Mouse (Mus musculus): Measurements from ENCODE around the gene Zbtb20. TPM values are rescaled to one million over a fixed set of nuclear protein-coding genes. Genes with fewer than 3 reads are reported as not detected.

Zbtb20 gene
- polyA plus RNA-seq, 1 experiment = 72.7 TPM

DNA sequence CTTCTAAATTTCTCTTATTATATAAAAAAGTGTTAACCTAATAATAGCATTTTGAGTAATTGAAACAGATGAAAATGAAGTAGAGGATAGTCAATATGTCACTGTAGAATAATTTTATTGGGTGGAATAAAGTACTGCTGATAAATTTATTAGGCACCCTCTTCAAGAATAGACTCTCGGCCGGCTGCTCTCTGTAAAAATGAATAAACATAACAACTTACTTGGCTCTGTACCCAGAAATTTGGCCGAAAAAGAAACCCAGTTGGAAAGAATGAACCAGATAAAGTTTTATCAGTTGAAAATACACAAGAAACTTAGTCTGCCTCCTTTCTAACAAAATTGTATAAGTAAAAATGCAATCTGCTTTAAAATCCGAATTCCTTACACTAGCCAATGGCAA, 527.2 kb downstream of the Zbtb20 start:
- WGBS = 71% methylated on average over 4 of the region's 4 CpGs
- H3K4me1 ChIP-seq (ENCODE audit: control insufficient read depth, insufficient read depth, low read length) = peaks cover 2% of the 10 kb centered on the region
- no peak overlapping the region for H3K27ac ChIP-seq (ENCODE audit: insufficient read depth, low read depth, low read length)
- TF ChIP-seq CTCF (IDR thresholded peaks at IDR 0.05; ENCODE audit: insufficient read depth, low read depth, low read length) (no peak), POLR2A (IDR thresholded peaks at IDR 0.05; ENCODE audit: insufficient read depth, low read depth, low read length) (no peak)
- H3K4me3 ChIP-seq (ENCODE audit: insufficient read depth, low read depth, low read length) = no peak overlapping the region

- no peak overlapping the region for H3K4me3 ChIP-seq (ENCODE audit: insufficient read depth, low read depth, low read length)
- H3K27ac ChIP-seq (ENCODE audit: insufficient read depth, low read depth, low read length) = no peak overlapping the region
- WGBS = 92% methylated on average over 3 of the region's 3 CpGs
- TF ChIP-seq CTCF (IDR thresholded peaks at IDR 0.05; ENCODE audit: insufficient read depth, low read depth, low read length) (no peak), POLR2A (IDR thresholded peaks at IDR 0.05; ENCODE audit: insufficient read depth, low read depth, low read length) (no peak)
- H3K4me1 ChIP-seq (ENCODE audit: control insufficient read depth, insufficient read depth, low read length) = peaks cover 2% of the 10 kb centered on the region
Observed at GRCm38 (mm10) chr16:43405089-43405488, 529.4 kb downstream of the Zbtb20 start.

DNA sequence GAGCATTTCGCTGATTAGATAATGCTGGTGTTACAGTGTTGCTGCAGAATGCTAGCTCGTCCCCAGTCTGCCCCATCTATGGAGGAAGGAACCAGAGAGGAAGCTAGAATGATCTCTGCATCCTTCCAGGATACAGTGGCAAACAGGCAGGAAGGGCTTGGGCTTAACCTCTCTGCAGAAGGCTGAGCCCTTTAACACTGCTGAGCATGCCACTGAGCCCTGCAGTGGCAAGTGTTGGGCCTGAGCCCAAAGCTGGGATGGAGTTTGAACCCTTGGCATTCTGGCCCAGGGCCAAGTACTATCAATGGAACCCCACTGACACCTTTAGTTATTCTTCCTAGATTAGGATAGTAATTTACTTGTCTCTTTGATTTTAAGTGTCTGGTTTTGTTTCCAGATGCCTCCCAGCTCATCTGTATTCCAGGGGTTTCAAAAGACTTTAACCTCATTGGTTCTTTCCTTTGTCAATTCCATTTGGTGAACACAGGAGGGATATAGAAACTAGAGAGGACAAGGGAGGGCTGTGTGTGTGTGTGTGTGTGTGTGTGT, 532.0 kb downstream of the Zbtb20 start:
- WGBS = 48% methylated on average over 2 of the region's 2 CpGs
- H3K4me1 ChIP-seq (ENCODE audit: control insufficient read depth, insufficient read depth, low read length) = peaks cover 5% of the 10 kb centered on the region
- H3K4me3 ChIP-seq (ENCODE audit: insufficient read depth, low read depth, low read length) = no peak overlapping the region
- TF ChIP-seq CTCF (IDR thresholded peaks at IDR 0.05; ENCODE audit: insufficient read depth, low read depth, low read length) (no peak), POLR2A (IDR thresholded peaks at IDR 0.05; ENCODE audit: insufficient read depth, low read depth, low read length) (no peak)
- H3K27ac ChIP-seq (ENCODE audit: insufficient read depth, low read depth, low read length) = no peak overlapping the region

DNA sequence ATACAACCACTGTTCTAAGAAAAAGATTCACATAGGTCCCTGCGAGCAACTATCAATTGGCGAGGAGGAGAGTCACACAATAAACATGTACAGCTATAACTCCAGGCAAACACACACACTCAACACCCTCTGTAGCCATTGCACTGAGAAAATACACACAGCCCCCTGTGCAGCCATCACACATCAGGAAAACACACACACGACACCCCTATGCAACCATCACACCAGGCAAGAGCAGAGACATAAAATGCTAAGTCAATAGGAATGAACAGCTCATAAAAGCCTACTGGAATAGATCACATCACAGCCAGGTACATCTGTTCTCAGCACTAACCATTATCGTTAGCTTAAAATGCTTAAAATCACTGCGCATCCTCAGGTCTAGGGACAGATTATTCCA, 532.9 kb downstream of the Zbtb20 start:
- no peak for TF ChIP-seq POLR2A (IDR thresholded peaks at IDR 0.05; ENCODE audit: insufficient read depth, low read depth, low read length)
- TF ChIP-seq CTCF (IDR thresholded peaks at IDR 0.05; ENCODE audit: insufficient read depth, low read depth, low read length) = no peak
- Histone ChIP-seq H3K4me3 (ENCODE audit: insufficient read depth, low read depth, low read length) (no peak overlapping the region), H3K27ac (ENCODE audit: insufficient read depth, low read depth, low read length) (no peak overlapping the region), H3K4me1 (ENCODE audit: control insufficient read depth, insufficient read depth, low read length) (peaks cover 5% of the 10 kb centered on the region)
- 87% methylated on average over 5 of the region's 5 CpGs for WGBS

DNA sequence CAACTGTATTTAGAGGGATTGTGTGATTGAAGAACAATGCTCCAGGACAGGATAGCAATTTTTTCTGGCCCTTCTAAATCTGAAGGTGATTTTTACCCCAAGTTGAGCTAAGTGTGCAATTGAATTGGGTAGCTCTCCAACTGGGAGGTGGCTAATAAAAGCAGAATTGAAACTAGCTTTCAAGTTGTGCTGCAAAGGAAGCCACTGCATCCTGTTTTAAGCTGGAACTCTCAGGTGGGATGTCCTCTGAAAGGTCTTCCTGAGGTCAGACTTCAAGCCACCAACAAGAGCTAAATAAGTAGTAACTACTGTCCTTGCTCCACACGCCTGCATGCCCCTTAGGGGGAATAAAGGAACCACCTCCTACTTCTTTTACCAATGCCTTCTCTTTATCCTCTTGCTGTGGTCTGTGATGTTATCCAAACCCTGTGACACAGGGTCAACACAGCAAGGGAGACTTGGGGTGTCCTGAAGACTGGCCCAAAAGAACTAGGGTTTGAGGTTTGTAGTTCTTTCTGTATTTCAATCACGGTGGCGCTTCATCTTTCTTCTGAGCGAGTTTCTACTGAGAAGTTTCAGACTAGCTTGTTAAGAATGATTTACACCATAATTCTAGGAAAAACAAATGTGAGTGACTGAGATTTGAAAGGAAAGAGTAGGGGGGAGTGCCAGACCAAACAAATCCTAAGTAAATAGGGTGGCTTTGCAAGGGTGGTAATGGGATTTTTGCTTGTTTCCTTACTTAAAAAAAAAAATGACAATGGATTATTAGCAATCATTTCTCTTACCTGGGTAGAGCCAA, 533.6 kb downstream of the Zbtb20 start:
- Histone ChIP-seq H3K4me3 (ENCODE audit: insufficient read depth, low read depth, low read length) (no peak overlapping the region), H3K4me1 (ENCODE audit: control insufficient read depth, insufficient read depth, low read length) (peaks cover 5% of the 10 kb centered on the region), H3K27ac (ENCODE audit: insufficient read depth, low read depth, low read length) (no peak overlapping the region; the same call in 1 of the 2 replicates)
- TF ChIP-seq POLR2A (IDR thresholded peaks at IDR 0.05; ENCODE audit: insufficient read depth, low read depth, low read length) (no peak), CTCF (IDR thresholded peaks at IDR 0.05; ENCODE audit: insufficient read depth, low read depth, low read length) (no peak)
- 71% methylated on average over 4 of the region's 4 CpGs for WGBS

- no peak overlapping the region for H3K4me3 ChIP-seq (ENCODE audit: insufficient read depth, low read depth, low read length)
- 21% methylated on average over 12 of the region's 12 CpGs for WGBS
- TF ChIP-seq CTCF (IDR thresholded peaks at IDR 0.05; ENCODE audit: insufficient read depth, low read depth, low read length) (no peak), POLR2A (IDR thresholded peaks at IDR 0.05; ENCODE audit: insufficient read depth, low read depth, low read length) (no peak)
- H3K27ac ChIP-seq (ENCODE audit: insufficient read depth, low read depth, low read length) = no peak overlapping the region
- peaks cover 5% of the 10 kb centered on the region for H3K4me1 ChIP-seq (ENCODE audit: control insufficient read depth, insufficient read depth, low read length)
Observed at GRCm38 (mm10) chr16:43409910-43410612, 534.4 kb downstream of the Zbtb20 start.

DNA sequence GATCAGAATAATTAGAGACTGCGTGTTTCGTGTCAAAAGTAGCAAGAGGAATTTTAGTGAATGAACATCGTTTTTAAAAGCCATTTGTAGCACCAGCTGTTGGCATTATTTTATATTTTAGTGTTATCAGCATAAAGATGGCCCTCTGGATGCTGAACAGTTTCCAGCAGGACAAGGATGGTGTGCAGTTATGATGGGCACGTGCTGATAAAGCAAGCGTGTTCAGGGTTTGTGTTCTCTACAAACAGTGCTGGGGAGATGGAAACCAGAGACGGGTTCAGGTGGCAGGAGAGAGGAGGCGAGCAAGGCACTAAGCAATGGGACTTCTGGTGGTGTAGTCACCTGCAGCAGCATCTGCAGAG, 534.9 kb downstream of the Zbtb20 start:
- TF ChIP-seq POLR2A (IDR thresholded peaks at IDR 0.05; ENCODE audit: insufficient read depth, low read depth, low read length) = no peak
- TF ChIP-seq CTCF (IDR thresholded peaks at IDR 0.05; ENCODE audit: insufficient read depth, low read depth, low read length) = no peak
- Histone ChIP-seq H3K27ac (ENCODE audit: insufficient read depth, low read depth, low read length) (0 out of 2 replicates have a peak overlapping the region, but pooled peaks have one; percentile 1), H3K4me3 (ENCODE audit: insufficient read depth, low read depth, low read length) (no peak overlapping the region), H3K4me1 (ENCODE audit: control insufficient read depth, insufficient read depth, low read length) (peaks cover 5% of the 10 kb centered on the region)
- 49% methylated on average over 7 of the region's 7 CpGs for WGBS

DNA sequence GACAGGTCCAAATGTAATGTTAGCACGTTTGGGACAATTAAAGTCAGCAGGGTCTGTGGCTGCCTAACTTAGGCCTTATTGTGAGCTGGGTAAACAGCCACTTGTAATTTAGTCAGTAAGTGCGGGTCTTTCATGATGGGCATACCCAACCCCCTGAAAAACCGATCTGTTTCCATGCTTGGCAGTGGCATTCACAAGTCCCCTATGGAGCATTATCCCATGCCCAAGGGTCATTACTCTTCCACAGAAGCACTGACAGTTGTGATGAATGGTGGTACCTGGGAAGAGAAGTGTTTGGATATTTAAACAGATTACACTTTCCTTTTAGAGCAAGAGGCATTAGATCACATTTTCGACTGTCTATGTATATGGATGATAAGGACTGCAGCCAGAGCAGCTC, 540.2 kb downstream of the Zbtb20 start:
- Histone ChIP-seq H3K27ac (ENCODE audit: insufficient read depth, low read depth, low read length) (no peak overlapping the region), H3K4me3 (ENCODE audit: insufficient read depth, low read depth, low read length) (no peak overlapping the region), H3K4me1 (ENCODE audit: control insufficient read depth, insufficient read depth, low read length) (no peaks in the 10 kb centered on the region)
- 67% methylated on average over 4 of the region's 4 CpGs for WGBS
- TF ChIP-seq POLR2A (IDR thresholded peaks at IDR 0.05; ENCODE audit: insufficient read depth, low read depth, low read length) (no peak), CTCF (IDR thresholded peaks at IDR 0.05; ENCODE audit: insufficient read depth, low read depth, low read length) (no peak)

DNA sequence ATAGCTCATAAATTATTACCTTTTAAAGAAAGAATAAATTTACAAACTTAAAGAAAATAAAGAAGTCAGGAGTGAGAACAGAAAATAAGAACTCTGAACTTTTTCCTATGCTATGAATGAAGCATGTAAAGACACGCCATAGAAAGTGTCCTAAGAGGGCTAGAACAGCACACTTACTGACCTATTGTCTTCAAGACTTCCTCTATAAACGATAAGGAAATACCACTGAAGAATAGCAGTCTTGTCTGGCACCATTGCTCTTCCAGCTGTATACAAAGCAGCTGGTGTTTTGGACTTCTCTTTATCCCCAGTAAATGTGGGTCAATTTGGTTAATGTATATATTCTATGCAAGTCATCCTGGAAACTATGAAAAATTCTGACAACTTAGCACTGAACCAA, 544.2 kb downstream of the Zbtb20 start:
- H3K27ac ChIP-seq (ENCODE audit: insufficient read depth, low read depth, low read length) = no peak overlapping the region
- H3K4me3 ChIP-seq (ENCODE audit: insufficient read depth, low read depth, low read length) = no peak overlapping the region
- no peaks in the 10 kb centered on the region for H3K4me1 ChIP-seq (ENCODE audit: control insufficient read depth, insufficient read depth, low read length)
- 62% methylated on average over 2 of the region's 2 CpGs for WGBS
- TF ChIP-seq POLR2A (IDR thresholded peaks at IDR 0.05; ENCODE audit: insufficient read depth, low read depth, low read length) = no peak
- TF ChIP-seq CTCF (IDR thresholded peaks at IDR 0.05; ENCODE audit: insufficient read depth, low read depth, low read length) = no peak

Measured in olfactory bulb, adult 2 months (tissue).